Mouse (Mus musculus): ENCODE measurements at regions not wholly inside any gene's neighbourhood (a gene's known extent, or its start where the extent isn't known, plus 50 kb on each side); places are given as distances from the start of the nearest gene placed in this dataset.

DNA sequence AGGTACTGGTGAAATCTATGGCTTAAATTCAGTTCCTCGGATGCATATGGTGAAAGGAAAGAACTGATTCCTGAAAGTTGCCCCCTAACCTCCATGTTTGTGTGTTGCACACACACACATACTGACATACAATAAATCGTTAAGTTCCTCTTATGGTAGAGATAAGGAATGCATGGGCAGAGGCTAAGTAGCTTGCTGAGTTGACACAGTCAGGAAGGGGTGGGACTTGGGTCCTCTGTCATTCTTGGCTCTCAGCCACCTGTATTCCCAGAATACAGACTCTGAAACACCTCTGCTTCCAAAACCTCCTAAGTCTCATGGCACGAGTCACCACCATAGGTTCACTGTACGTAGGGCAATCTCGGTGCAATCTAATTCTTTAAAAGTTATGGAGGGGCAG, 70.0 kb upstream of the Tgfbr2 start:
- TF ChIP-seq CTCF (IDR thresholded peaks at IDR 0.05; ENCODE audit: borderline replicate concordance, insufficient read depth, low read length) (no peak), POLR2A (IDR thresholded peaks at IDR 0.05; ENCODE audit: low read depth, low read length) (no peak)

All from embryonic fibroblast, embryonic 13.5 days (primary cell).